Mouse (Mus musculus) MEL (cell line): ENCODE measurements at regions not wholly inside any gene's neighbourhood (a gene's known extent, or its start where the extent isn't known, plus 50 kb on each side); places are given as distances from the start of the nearest gene placed in this dataset.

Experiments
- DNase-seq: peaks from one replicate; pipeline ENCODE4 v3.0.0; 2011; ENCODE audit warnings: low read depth, low spot score
- H3K27ac ChIP-seq: 2 replicates; pipeline ENCODE4 v1.5.1; 2012; ENCODE audit warnings: low read depth, mild to moderate bottlenecking, control low read depth, low read length, moderate library complexity; ENCODE audit not compliant: control insufficient read depth
- H3K27me3 ChIP-seq, 2 experiments: fragments of 150-350 bp in 1 of 2; sonication (generic) in 1 of 2; 2 replicates each; pipeline ENCODE4 v1.6.1; 2012; ENCODE audit warnings: low read length in 2 of 2, mild to moderate bottlenecking in 2 of 2, improper control_type of control experiment in 1 of 2, moderate library complexity in 1 of 2; ENCODE audit not compliant: insufficient read depth in 2 of 2, control insufficient read depth in 1 of 2
- H3K36me3 ChIP-seq, 2 experiments: 2 replicates each; pipeline ENCODE4 v1.6.1; 2012 to 2014; ENCODE audit warnings: low read length in 2 of 2, improper control_type of control experiment in 1 of 2, inconsistent platforms in 1 of 2, mild to moderate bottlenecking in 1 of 2; ENCODE audit not compliant: insufficient read depth in 2 of 2, control insufficient read depth in 1 of 2
- H3K4me1 ChIP-seq, 2 experiments: fragments of 150-350 bp in 1 of 2; sonication (generic) in 1 of 2; 2 replicates each; pipeline ENCODE4 v1.6.1; 2012; ENCODE audit warnings: low read length in 2 of 2, improper control_type of control experiment in 1 of 2, mild to moderate bottlenecking in 1 of 2; ENCODE audit not compliant: insufficient read depth in 2 of 2, control insufficient read depth in 1 of 2
- H3K4me3 ChIP-seq, 2 experiments: fragments of 150-350 bp in 1 of 2; sonication (generic) in 1 of 2; 2 replicates each; pipeline ENCODE4 v1.5.1; 2012; ENCODE audit warnings: low read depth in 2 of 2, low read length in 2 of 2, mild to moderate bottlenecking in 2 of 2, moderate library complexity in 2 of 2, control low read depth in 1 of 2, improper control_type of control experiment in 1 of 2; ENCODE audit not compliant: control insufficient read depth in 1 of 2, insufficient read depth in 1 of 2
- H3K79me2 ChIP-seq: 2 replicates; pipeline ENCODE4 v1.6.1; 2012; ENCODE audit warnings: mild to moderate bottlenecking, low read length, moderate library complexity; ENCODE audit not compliant: control insufficient read depth, poor library complexity, insufficient read depth
- H3K9ac ChIP-seq: 2 replicates; pipeline ENCODE4 v1.6.1; 2012; ENCODE audit warnings: low read depth, mild to moderate bottlenecking, control low read depth, low read length, moderate library complexity; ENCODE audit not compliant: control insufficient read depth, poor library complexity, severe bottlenecking
- H3K9me3 ChIP-seq: fragments of 150-350 bp; sonication (generic); replicated peaks from 2 replicates; pipeline ENCODE4 v1.6.1; 2012; ENCODE audit warnings: mild to moderate bottlenecking, low read length, improper control_type of control experiment, moderate library complexity; ENCODE audit not compliant: insufficient read depth
- BHLHE40 ChIP-seq: IDR thresholded peaks from 2 replicates; pipeline ENCODE4 v1.6.1; 2012; ENCODE audit warnings: low read depth, mild to moderate bottlenecking, inconsistent platforms, low read length, improper control_type of control experiment, borderline replicate concordance
- CHD1 ChIP-seq: IDR thresholded peaks from 2 replicates; pipeline ENCODE4 v1.6.1; 2012; ENCODE audit warnings: low read depth, mild to moderate bottlenecking, inconsistent platforms, low read length, improper control_type of control experiment
- CHD2 ChIP-seq: IDR thresholded peaks from 2 replicates; pipeline ENCODE4 v1.6.1; 2011; ENCODE audit warnings: low read length, improper control_type of control experiment
- CTCF ChIP-seq, 3 experiments: IDR thresholded peaks in 2 of 3; conservative IDR thresholded peaks in 1 of 3; 2 replicates each; pipeline ENCODE4 v1.5.1; 2011 to 2012; ENCODE audit warnings: low read length in 3 of 3, low read depth in 2 of 3, mild to moderate bottlenecking in 2 of 3, improper control_type of control experiment in 1 of 3, inconsistent platforms in 1 of 3, mixed read lengths in 1 of 3, moderate library complexity in 1 of 3; ENCODE audit not compliant: control insufficient read depth in 1 of 3, insufficient read depth in 1 of 3, poor library complexity in 1 of 3, severe bottlenecking in 1 of 3
- E2F4 ChIP-seq: IDR thresholded peaks from 2 replicates; pipeline ENCODE4 v1.6.1; 2011; ENCODE audit warnings: low read depth, low read length, improper control_type of control experiment, borderline replicate concordance
- GATA1 ChIP-seq: IDR thresholded peaks from 2 replicates; pipeline ENCODE4 v1.6.1; 2011; ENCODE audit warnings: low read depth, low read length, improper control_type of control experiment
- HCFC1 ChIP-seq: IDR thresholded peaks from 2 replicates; pipeline ENCODE4 v1.6.1; 2012; ENCODE audit warnings: low read depth, mild to moderate bottlenecking, inconsistent platforms, low read length, improper control_type of control experiment, moderate library complexity
- JUND ChIP-seq: IDR thresholded peaks from 2 replicates; pipeline ENCODE4 v1.6.1; 2011; ENCODE audit warnings: low read depth, mild to moderate bottlenecking, improper control_type of control experiment, low read length
- MAFK ChIP-seq: IDR thresholded peaks from 2 replicates; pipeline ENCODE4 v1.6.1; 2011; ENCODE audit warnings: low read depth, mild to moderate bottlenecking, low read length, improper control_type of control experiment, borderline replicate concordance
- MAX ChIP-seq: IDR thresholded peaks from 2 replicates; pipeline ENCODE4 v1.6.1; 2011; ENCODE audit warnings: low read length, improper control_type of control experiment
- MYC ChIP-seq: IDR thresholded peaks from 2 replicates; pipeline ENCODE4 v1.6.1; 2011; ENCODE audit warnings: low read depth, mild to moderate bottlenecking, low read length, improper control_type of control experiment, moderate library complexity
- POLR2A ChIP-seq, 2 experiments: IDR thresholded peaks; 2 replicates each; pipeline ENCODE4 v1.6.1; 2011 to 2012; ENCODE audit warnings: low read length in 2 of 2, mild to moderate bottlenecking in 2 of 2, control low read depth in 1 of 2, improper control_type of control experiment in 1 of 2, low read depth in 1 of 2, moderate library complexity in 1 of 2; ENCODE audit not compliant: control insufficient read depth in 1 of 2, insufficient read depth in 1 of 2, poor library complexity in 1 of 2
- RCOR1 ChIP-seq: IDR thresholded peaks from 2 replicates; pipeline ENCODE4 v1.6.1; 2012; ENCODE audit warnings: low read depth, mild to moderate bottlenecking, inconsistent platforms, low read length, improper control_type of control experiment
- SMC3 ChIP-seq: IDR thresholded peaks from 2 replicates; pipeline ENCODE4 v1.6.1; 2011; ENCODE audit warnings: low read depth, low read length, improper control_type of control experiment
- TAL1 ChIP-seq: IDR thresholded peaks from 2 replicates; pipeline ENCODE4 v1.6.1; 2012; ENCODE audit warnings: mild to moderate bottlenecking, inconsistent platforms, low read length, moderate library complexity, mixed read lengths
- UBTF ChIP-seq: IDR thresholded peaks from 2 replicates; pipeline ENCODE4 v1.6.1; 2012; ENCODE audit warnings: low read depth, mild to moderate bottlenecking, inconsistent platforms, low read length, improper control_type of control experiment, moderate library complexity, borderline replicate concordance; ENCODE audit not compliant: insufficient read depth
- USF2 ChIP-seq, 2 experiments: IDR thresholded peaks; 2 replicates each; pipeline ENCODE4 v1.6.1; 2011 to 2012; ENCODE audit warnings: improper control_type of control experiment in 2 of 2, low read length in 2 of 2, borderline replicate concordance in 1 of 2, inconsistent platforms in 1 of 2, low read depth in 1 of 2, mild to moderate bottlenecking in 1 of 2; ENCODE audit not compliant: insufficient read depth in 1 of 2
- ZKSCAN1 ChIP-seq: IDR thresholded peaks from 2 replicates; pipeline ENCODE4 v1.6.1; 2012; ENCODE audit warnings: low read depth, mild to moderate bottlenecking, inconsistent platforms, low read length, improper control_type of control experiment, moderate library complexity
- ZMIZ1 ChIP-seq: IDR thresholded peaks from 2 replicates; pipeline ENCODE4 v1.6.1; 2012; ENCODE audit warnings: low read depth, mild to moderate bottlenecking, inconsistent platforms, low read length, improper control_type of control experiment, moderate library complexity
- ZNF384 ChIP-seq: IDR thresholded peaks from 2 replicates; pipeline ENCODE4 v1.6.1; 2012; ENCODE audit warnings: low read depth, mild to moderate bottlenecking, inconsistent platforms, low read length, improper control_type of control experiment

DNA sequence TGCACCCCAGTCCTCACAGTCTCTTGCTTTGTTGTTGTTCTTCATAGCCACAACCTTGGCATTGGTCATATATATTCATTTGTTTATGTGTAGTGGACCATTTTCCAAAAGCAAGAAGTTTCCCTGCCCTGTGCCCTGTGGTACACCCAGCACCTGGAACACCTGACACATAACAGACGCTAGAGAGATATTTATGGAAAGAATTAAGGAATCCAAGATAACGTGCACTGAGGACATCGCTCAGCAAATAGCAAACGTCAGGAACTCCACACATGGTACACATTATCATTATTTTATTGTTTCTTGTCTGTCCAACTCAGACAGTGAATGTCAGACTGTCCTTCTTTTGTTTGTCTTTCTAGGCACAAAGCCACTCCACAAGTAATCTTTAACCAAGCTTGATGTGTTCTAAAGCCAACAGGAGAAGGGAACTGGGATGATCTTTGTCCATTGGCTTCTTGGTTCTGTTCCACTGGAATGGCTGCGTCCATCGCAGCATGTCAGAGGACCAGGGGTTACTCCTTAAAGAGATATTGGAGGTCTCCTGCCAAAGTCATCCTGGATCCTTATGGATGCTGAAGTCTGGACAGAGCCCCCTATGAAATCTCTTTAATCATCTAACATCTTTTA lies 74.2 kb upstream of the Arid1b start:
- Histone ChIP-seq H3K36me3 (no peaks in the 10 kb centered on the region), H3K79me2 (no peaks in the 10 kb centered on the region), H3K9ac (no peak overlapping the region), H3K27me3 (peaks cover 3 to 9% of the 10 kb centered on the region in 2 experiments), H3K4me3 (no peak overlapping the region), H3K9me3 (no peaks in the 10 kb centered on the region), H3K4me1 (no peaks in the 10 kb centered on the region), H3K27ac (no peak overlapping the region)
- TF ChIP-seq MAX, result no peak
- TF ChIP-seq GATA1, result no peak
- no peak for TF ChIP-seq POLR2A (IDR thresholded peaks at IDR 0.05; ENCODE audit: control insufficient read depth in 1 of 2, insufficient read depth in 1 of 2, low read depth in 1 of 2, low read length in 2 of 2, poor library complexity in 1 of 2)
- TF ChIP-seq ZMIZ1, result no peak
- no peak for TF ChIP-seq MYC
- no peak for TF ChIP-seq BHLHE40
- TF ChIP-seq ZKSCAN1, result no peak
- TF ChIP-seq TAL1, result no peak
- no peak for TF ChIP-seq MAFK
- no peak for TF ChIP-seq SMC3
- TF ChIP-seq HCFC1, result no peak
- TF ChIP-seq CHD1, result no peak
- no peak for TF ChIP-seq RCOR1
- TF ChIP-seq UBTF, result no peak
- no peak for TF ChIP-seq CHD2
- no peak for TF ChIP-seq USF2 (IDR thresholded peaks at IDR 0.05; ENCODE audit: borderline replicate concordance in 1 of 2, insufficient read depth in 1 of 2, low read depth in 1 of 2, low read length in 2 of 2)
- no peak for TF ChIP-seq E2F4
- DNase-seq, result no peak

DNA sequence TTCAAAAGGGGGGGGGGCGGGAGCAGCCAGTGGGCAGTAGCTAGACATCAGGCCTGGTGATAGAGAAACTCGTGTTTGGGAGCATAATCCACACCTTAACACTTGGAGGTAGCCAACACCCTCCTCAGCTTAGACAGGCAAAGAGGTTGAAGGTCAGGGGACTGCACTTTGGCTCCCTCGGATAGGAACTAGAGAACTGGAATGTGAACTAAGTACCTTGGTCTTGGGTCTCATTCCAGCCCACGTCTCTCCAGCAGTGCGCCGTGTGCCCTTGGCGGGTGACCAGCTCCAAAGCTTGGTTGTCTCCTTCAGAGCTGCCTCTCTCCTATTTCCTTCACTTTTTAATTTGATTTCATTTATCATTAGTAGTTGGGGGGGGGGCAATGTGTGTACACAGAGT lies 73.0 kb upstream of the Arid1b start:
- no peak for TF ChIP-seq ZNF384
- no peak for TF ChIP-seq JUND
- TF ChIP-seq CTCF (IDR thresholded peaks at IDR 0.05 in 2 of 3, conservative IDR thresholded peaks at IDR 0.05 in 1 of 3; ENCODE audit: control insufficient read depth in 1 of 3, insufficient read depth in 1 of 3, low read depth in 2 of 3, low read length in 3 of 3, poor library complexity in 1 of 3, severe bottlenecking in 1 of 3), result no peak
- Histone ChIP-seq H3K4me3 (no peak overlapping the region), H3K4me1 (no peaks in the 10 kb centered on the region), H3K27ac (no peak overlapping the region), H3K9me3 (no peaks in the 10 kb centered on the region), H3K9ac (no peak overlapping the region), H3K27me3 (peaks cover 2 to 9% of the 10 kb centered on the region in 2 experiments), H3K79me2 (no peaks in the 10 kb centered on the region), H3K36me3 (no peaks in the 10 kb centered on the region)
- no peak for DNase-seq
